8 mouse cellular contexts compared by ENCODE assay signal in genomic region chr4:135286833-135287395, GRCm38 (mm10). TPM values are rescaled to one million over a fixed set of nuclear protein-coding genes. Genes with fewer than 3 reads are reported as not detected.
A peak's percentile ranks its signal among the peaks of the same experiment; 100 is the strongest.
DNase-seq lines count a peak whose midpoint lies in the region; ATAC-seq lines count a peak whose summit lies in the region.

No protein-coding gene starts in this region.

- 10% methylated on average over 16 of the region's 16 CpGs for WGBS in embryonic facial prominence, embryonic 12.5 days
- WGBS in intestine, embryonic 14.5 days, result 7% methylated on average over 16 of the region's 16 CpGs
- WGBS in lung, embryonic 15.5 days, result 11% methylated on average over 16 of the region's 16 CpGs

- no peaks in the 10 kb centered on the region for H3K9me3 ChIP-seq in embryonic facial prominence, embryonic 12.5 days
- no peaks in the 10 kb centered on the region for H3K9me3 ChIP-seq in intestine, embryonic 14.5 days (ENCODE audit: control insufficient read depth, low read length)
- H3K9me3 ChIP-seq in lung, embryonic 15.5 days, result no peaks in the 10 kb centered on the region

- peak overlapping the region; percentile 33; the same call in 1 of the 2 replicates for H3K9ac ChIP-seq in embryonic facial prominence, embryonic 12.5 days
- peak overlapping the region; percentile 41 for H3K9ac ChIP-seq in intestine, embryonic 14.5 days (ENCODE audit: low read length)
- 0 out of 2 replicates have a peak overlapping the region, but pooled peaks have one; percentile 22 for H3K9ac ChIP-seq in lung, embryonic 15.5 days

- 0 out of 2 replicates have a peak overlapping the region, but pooled peaks have one; percentile 36 for H3K27ac ChIP-seq in embryonic facial prominence, embryonic 12.5 days
- H3K27ac ChIP-seq in intestine, embryonic 14.5 days (ENCODE audit: low read depth), result peak overlapping the region; percentile 78
- peak overlapping the region; percentile 74 for H3K27ac ChIP-seq in lung, embryonic 15.5 days

- H3K4me3 ChIP-seq in embryonic facial prominence, embryonic 12.5 days, result 0 out of 2 replicates have a peak overlapping the region, but pooled peaks have one; percentile 7
- peak overlapping the region; percentile 11; the same call in 1 of the 2 replicates for H3K4me3 ChIP-seq in intestine, embryonic 14.5 days (ENCODE audit: low read depth, low read length)
- H3K4me3 ChIP-seq in lung, embryonic 15.5 days, result peak overlapping the region; percentile 11; the same call in 1 of the 2 replicates

- H3K36me3 ChIP-seq in embryonic facial prominence, embryonic 12.5 days, result no peaks in the 10 kb centered on the region
- H3K36me3 ChIP-seq in intestine, embryonic 14.5 days (ENCODE audit: control insufficient read depth, insufficient read depth, low read length), result no peaks in the 10 kb centered on the region
- no peaks in the 10 kb centered on the region for H3K36me3 ChIP-seq in lung, embryonic 15.5 days

- DNase-seq in embryo, embryonic 10.5 days (ENCODE audit: low spot score), result peak; percentile 42
- DNase-seq in embryo, embryonic 10 days (ENCODE audit: low spot score), result no peak
- peak; percentile 88 for DNase-seq in 3134 (ENCODE audit: extremely low read depth, insufficient read length, low spot score)
- DNase-seq in intestine, embryonic 14.5 days (ENCODE audit: low spot score), result peak; percentile 77
- no peak for DNase-seq in layer of hippocampus, postnatal 25 days (ENCODE audit: extremely low spot score in 1 of 2, low spot score in 1 of 2)
- no peak for DNase-seq in left cerebral cortex, adult 8-10 months (ENCODE audit: low spot score in 2 of 2)

- H3K27me3 ChIP-seq in embryonic facial prominence, embryonic 12.5 days, result no peaks in the 10 kb centered on the region
- H3K27me3 ChIP-seq in intestine, embryonic 14.5 days (replicated peaks; ENCODE audit: control insufficient read depth, insufficient read depth, low read length), result no peaks in the 10 kb centered on the region
- no peaks in the 10 kb centered on the region for H3K27me3 ChIP-seq in lung, embryonic 15.5 days

- peak overlapping the region; percentile 37 for H3K4me2 ChIP-seq in embryonic facial prominence, embryonic 12.5 days (replicated peaks)
- peak overlapping the region; percentile 46 for H3K4me2 ChIP-seq in intestine, embryonic 14.5 days (ENCODE audit: low read length)
- H3K4me2 ChIP-seq in lung, embryonic 15.5 days, result peak overlapping the region; percentile 46

- peaks cover 11% of the 10 kb centered on the region for H3K4me1 ChIP-seq in embryonic facial prominence, embryonic 12.5 days
- peaks cover 28% of the 10 kb centered on the region for H3K4me1 ChIP-seq in intestine, embryonic 14.5 days (replicated peaks; ENCODE audit: control insufficient read depth, insufficient read depth, low read length)
- H3K4me1 ChIP-seq in lung, embryonic 15.5 days, result peaks cover 47% of the 10 kb centered on the region

- no peak for ATAC-seq in embryonic facial prominence, embryonic 12.5 days (ENCODE audit: insufficient number of reproducible peaks, insufficient read depth, low FRiP score, low TSS enrichment)
- peak; percentile 36 for ATAC-seq in intestine, embryonic 14.5 days (replicated peaks; ENCODE audit: low FRiP score, low TSS enrichment, low read depth)
- ATAC-seq in lung, embryonic 15.5 days (ENCODE audit: borderline replicate concordance, extremely low read depth, low FRiP score, low TSS enrichment), result peak; percentile 73; the same call in 1 of the 2 replicates

RNA-seq across cellular contexts. Expression of gene Clic4, which starts 14.3 kb away (rescaled TPM):
- polyA plus RNA-seq in embryonic facial prominence, embryonic 12.5 days (2016; fragmentation: Nextera tagmentation; extraction: Ambion mirVana), result 171 and 176 TPM in 2 replicates
- 107 and 114 TPM in 2 replicates for polyA plus RNA-seq in intestine, embryonic 14.5 days (2014; fragmentation: Nextera tagmentation; extraction: Ambion mirVana)
- 181 and 185 TPM in 2 replicates for polyA plus RNA-seq in lung, embryonic 15.5 days (2015; fragmentation: Nextera tagmentation; extraction: Ambion mirVana)
- 10 to 100 TPM; 36.9 to 38.9 TPM for total RNA-seq in layer of hippocampus, postnatal 25 days (2021)
- total RNA-seq in left cerebral cortex, adult 8-10 months (2022), result 10 to 100 TPM; 40.1 to 47.4 (median 42.7) TPM

Comparison
In these comparisons a context has a peak if more than half of its experiments do, and no peak if none do; other contexts are left out.
1. DNase-seq: peak in embryo, embryonic 10.5 days (single experiment), 3134 (single experiment) and intestine, embryonic 14.5 days (single experiment); none in embryo, embryonic 10 days (single experiment), layer of hippocampus, postnatal 25 days (0 of 2) and left cerebral cortex, adult 8-10 months (0 of 2).
2. Peak in every context shown above with its lines, with median percentiles within 50 percentile points of each other: H3K27ac ChIP-seq, H3K4me2 ChIP-seq, H3K4me3 ChIP-seq and H3K9ac ChIP-seq.